Mouse (Mus musculus) urinary bladder, postnatal 14 days (tissue): ENCODE results near the gene Lypla2.

Experiments used
- DNase-seq: peaks from one replicate; pipeline ENCODE4 v3.0.0; 2021; ENCODE audit warnings: low spot score

The Lypla2 gene

GRCm38 (mm10) chr4:135972911-135973811 lies 735 bp upstream of the Lypla2 start:
- no peak for DNase-seq

- no peak for DNase-seq
These were observed 446 bp downstream of the Lypla2 start for GRCm38 (mm10) chr4:135971805-135972555.

- no peak for DNase-seq
These were observed 1.8 kb downstream of the Lypla2 start for GRCm38 (mm10) chr4:135970585-135970984.

GRCm38 (mm10) chr4:135969070-135969750 lies 3.2 kb downstream of the Lypla2 start:
- DNase-seq, result no peak

GRCm38 (mm10) chr4:135968271-135968869 lies 4.1 kb downstream of the Lypla2 start:
- DNase-seq, result no peak

GRCm38 (mm10) chr4:135967086-135967760 lies 5.2 kb downstream of the Lypla2 start:
- DNase-seq, result no peak

- no peak for DNase-seq
These were observed 6.1 kb downstream of the Lypla2 start for GRCm38 (mm10) chr4:135966283-135966682.

- no peak for DNase-seq
These were observed 7.3 kb downstream of the Lypla2 start for GRCm38 (mm10) chr4:135965113-135965512.

- peak; percentile 83 for DNase-seq
These were observed 8.0 kb downstream of the Lypla2 start for GRCm38 (mm10) chr4:135964426-135964825.

- DNase-seq, result peak; percentile 95
These were observed 8.8 kb downstream of the Lypla2 start, which contains the start of gene Gale for GRCm38 (mm10) chr4:135963457-135964193. Gale (plus strand) TSS chr4:135963727.

- DNase-seq, result no peak
These were observed 9.5 kb downstream of the Lypla2 start for GRCm38 (mm10) chr4:135962946-135963345.

GRCm38 (mm10) chr4:135962198-135962597 lies 10.2 kb downstream of the Lypla2 start:
- no peak for DNase-seq

- no peak for DNase-seq
These were observed 10.7 kb downstream of the Lypla2 start for GRCm38 (mm10) chr4:135961709-135962108.

- DNase-seq, result peak; percentile 87
These were observed 11.7 kb downstream of the Lypla2 start for GRCm38 (mm10) chr4:135960717-135961116.

GRCm38 (mm10) chr4:135958354-135958753 lies 14.1 kb downstream of the Lypla2 start:
- peak; percentile 74 for DNase-seq

GRCm38 (mm10) chr4:135955886-135956285 lies 16.5 kb downstream of the Lypla2 start:
- no peak for DNase-seq

- peak; percentile 81 for DNase-seq
These were observed 18.2 kb downstream of the Lypla2 start for GRCm38 (mm10) chr4:135954241-135954640.

- DNase-seq, result no peak
These were observed 19.2 kb downstream of the Lypla2 start for GRCm38 (mm10) chr4:135953179-135953578.

GRCm38 (mm10) chr4:135951505-135951904 lies 20.9 kb downstream of the Lypla2 start:
- no peak for DNase-seq

GRCm38 (mm10) chr4:135950365-135950764 lies 22.1 kb downstream of the Lypla2 start:
- DNase-seq, result no peak

- DNase-seq, result no peak
These were observed 22.5 kb downstream of the Lypla2 start for GRCm38 (mm10) chr4:135949911-135950310.
